Mouse (Mus musculus): ENCODE data around the gene Cfdp1.

The Cfdp1 gene

GRCm38 (mm10) chr8:111769764-111770428 is 84.2 kb downstream of the Cfdp1 start:
- no peak for DNase-seq (ENCODE audit: low spot score)

GRCm38 (mm10) chr8:111769296-111769695 is 84.8 kb downstream of the Cfdp1 start:
- no peak for DNase-seq (ENCODE audit: low spot score)

GRCm38 (mm10) chr8:111768651-111769050 is 85.4 kb downstream of the Cfdp1 start:
- no peak for DNase-seq (ENCODE audit: low spot score)

GRCm38 (mm10) chr8:111765616-111766015 is 88.5 kb downstream of the Cfdp1 start:
- DNase-seq (ENCODE audit: low spot score): no peak

- no peak for DNase-seq (ENCODE audit: low spot score)
These were observed 89.0 kb downstream of the Cfdp1 start for GRCm38 (mm10) chr8:111765096-111765495.

GRCm38 (mm10) chr8:111760708-111761107 is 93.4 kb downstream of the Cfdp1 start:
- DNase-seq (ENCODE audit: low spot score): no peak

- DNase-seq (ENCODE audit: low spot score): no peak
These were observed 95.3 kb downstream of the Cfdp1 start for GRCm38 (mm10) chr8:111758817-111759216.

GRCm38 (mm10) chr8:111757599-111757998 is 96.5 kb downstream of the Cfdp1 start:
- DNase-seq (ENCODE audit: low spot score): no peak

GRCm38 (mm10) chr8:111754736-111755135 is 99.4 kb downstream of the Cfdp1 start:
- no peak for DNase-seq (ENCODE audit: low spot score)

GRCm38 (mm10) chr8:111754088-111754487 is 100.0 kb downstream of the Cfdp1 start:
- no peak for DNase-seq (ENCODE audit: low spot score)

- DNase-seq (ENCODE audit: low spot score): no peak
These were observed 105.3 kb downstream of the Cfdp1 start for GRCm38 (mm10) chr8:111748766-111749165.

- DNase-seq (ENCODE audit: low spot score): peak; percentile 64
These were observed 106.0 kb downstream of the Cfdp1 start for GRCm38 (mm10) chr8:111747866-111748649.

GRCm38 (mm10) chr8:111746582-111747465 is 107.3 kb downstream of the Cfdp1 start:
- DNase-seq (ENCODE audit: low spot score): no peak

GRCm38 (mm10) chr8:111745591-111746418 is 108.3 kb downstream of the Cfdp1 start:
- DNase-seq (ENCODE audit: low spot score): peak; percentile 79

- DNase-seq (ENCODE audit: low spot score): no peak
These were observed 109.0 kb downstream of the Cfdp1 start for GRCm38 (mm10) chr8:111745086-111745485.

GRCm38 (mm10) chr8:111743792-111744696 is 110.0 kb downstream of the Cfdp1 start, which contains the start of gene Bcar1:
Gene Bcar1 (minus strand): TSS chr8:111743809.
- DNase-seq (ENCODE audit: low spot score): peak; percentile 60

GRCm38 (mm10) chr8:111743101-111743791 is 110.8 kb downstream of the Cfdp1 start:
- DNase-seq (ENCODE audit: low spot score): peak; percentile 57

- peak; percentile 71 for DNase-seq (ENCODE audit: low spot score)
These were observed 111.6 kb downstream of the Cfdp1 start for GRCm38 (mm10) chr8:111742261-111743037.

- peak; percentile 69 for DNase-seq (ENCODE audit: low spot score)
These were observed 112.5 kb downstream of the Cfdp1 start for GRCm38 (mm10) chr8:111741556-111741955.
